Mouse (Mus musculus) midbrain, embryonic 12.5 days (tissue): ENCODE measurements around the gene Plin3. TPM values are rescaled to one million over a fixed set of nuclear protein-coding genes. Genes with fewer than 3 reads are reported as not detected.

Source experiments
- ATAC-seq: fragments of 200-750 bp; cut with Nextera tagmentation; 2 replicates; pipeline ENCODE4 v1.8.0; 2017; ENCODE audit warnings: low read depth, moderate TSS enrichment, moderate library complexity; ENCODE audit not compliant: low FRiP score
- H3K27ac ChIP-seq: fragments of 300-500 bp; sonication (generic); replicated peaks from 2 replicates; pipeline ENCODE4 v1.5.1; 2016; ENCODE audit warnings: mild to moderate bottlenecking
- H3K27me3 ChIP-seq: fragments of 300-500 bp; sonication (generic); 2 replicates; pipeline ENCODE4 v1.6.1; 2016; ENCODE audit warnings: mild to moderate bottlenecking
- H3K36me3 ChIP-seq: fragments of 300-500 bp; sonication (generic); 2 replicates; pipeline ENCODE4 v1.6.1; 2016
- H3K4me1 ChIP-seq: fragments of 300-500 bp; sonication (generic); 2 replicates; pipeline ENCODE4 v1.6.1; 2016
- H3K4me2 ChIP-seq: fragments of 300-500 bp; sonication (generic); replicated peaks from 2 replicates; pipeline ENCODE4 v1.6.1; 2016; ENCODE audit warnings: mild to moderate bottlenecking, moderate library complexity
- H3K4me3 ChIP-seq: fragments of 300-500 bp; sonication (generic); 2 replicates; pipeline ENCODE4 v1.5.1; 2016; ENCODE audit warnings: mild to moderate bottlenecking
- H3K9ac ChIP-seq: fragments of 300-500 bp; sonication (generic); replicated peaks from 2 replicates; pipeline ENCODE4 v1.6.1; 2016; ENCODE audit warnings: mild to moderate bottlenecking, moderate library complexity
- H3K9me3 ChIP-seq: fragments of 300-500 bp; sonication (generic); 2 replicates; pipeline ENCODE4 v1.6.1; 2016; ENCODE audit warnings: mild to moderate bottlenecking
- WGBS: fragments of 180-500 bp; shearing (Covaris S2); methylation state at CpG from one replicate; pipeline ENCODE4 v1.1.7; 2016; 5-methylcytosine and 5-hydroxymethylcytosine counted together
- polyA plus RNA-seq: library from polyadenylated mRNA; unstranded; fragments of >200 nt; fragmentation: Nextera tagmentation; extraction: Ambion mirVana; gene quantifications from 2 replicates; pipeline ENCODE4 v1.2.1, GENCODE M21; 2016

Plin3 gene
- polyA plus RNA-seq, 1 experiment from 2014 or later, result 29.0 TPM

GRCm38 (mm10) chr17:56282802-56283201 is 9.9 kb downstream of the Plin3 start:
- H3K9ac ChIP-seq, result no peak overlapping the region
- no peak overlapping the region for H3K4me3 ChIP-seq
- no peak for ATAC-seq
- no peaks in the 10 kb centered on the region for H3K27me3 ChIP-seq
- H3K9me3 ChIP-seq, result no peaks in the 10 kb centered on the region
- peaks cover 2% of the 10 kb centered on the region for H3K4me1 ChIP-seq
- peaks cover 15% of the 10 kb centered on the region for H3K36me3 ChIP-seq
- H3K27ac ChIP-seq, result no peak overlapping the region
- no peak overlapping the region for H3K4me2 ChIP-seq
- WGBS, result 90% methylated on average over 4 of the region's 4 CpGs

- peaks cover 15% of the 10 kb centered on the region for H3K4me1 ChIP-seq
- H3K27me3 ChIP-seq, result no peaks in the 10 kb centered on the region
- ATAC-seq, result no peak
- no peak overlapping the region for H3K4me3 ChIP-seq
- H3K36me3 ChIP-seq, result peaks cover 15% of the 10 kb centered on the region
- 90% methylated on average over 12 of the region's 12 CpGs for WGBS
- no peak overlapping the region for H3K4me2 ChIP-seq
- no peak overlapping the region for H3K27ac ChIP-seq
- H3K9me3 ChIP-seq, result no peaks in the 10 kb centered on the region
- no peak overlapping the region for H3K9ac ChIP-seq
Observed at GRCm38 (mm10) chr17:56281193-56281592, 11.5 kb downstream of the Plin3 start.

GRCm38 (mm10) chr17:56279481-56280155 is 13.1 kb downstream of the Plin3 start:
- Histone ChIP-seq H3K27ac (no peak overlapping the region), H3K4me3 (no peak overlapping the region), H3K4me2 (no peak overlapping the region), H3K4me1 (peaks cover 18% of the 10 kb centered on the region), H3K9ac (no peak overlapping the region), H3K36me3 (peaks cover 9% of the 10 kb centered on the region; the same call in 1 of the 2 replicates), H3K9me3 (no peaks in the 10 kb centered on the region), H3K27me3 (no peaks in the 10 kb centered on the region)
- WGBS, result 88% methylated on average over 12 of the region's 12 CpGs
- ATAC-seq, result no peak

- no peak overlapping the region for H3K4me3 ChIP-seq
- ATAC-seq, result no peak
- H3K27ac ChIP-seq, result no peak overlapping the region
- no peak overlapping the region for H3K4me2 ChIP-seq
- peaks cover 4% of the 10 kb centered on the region; the same call in 1 of the 2 replicates for H3K36me3 ChIP-seq
- 91% methylated on average over 5 of the region's 5 CpGs for WGBS
- H3K27me3 ChIP-seq, result no peaks in the 10 kb centered on the region
- peaks cover 18% of the 10 kb centered on the region for H3K4me1 ChIP-seq
- no peak overlapping the region for H3K9ac ChIP-seq
- H3K9me3 ChIP-seq, result no peaks in the 10 kb centered on the region
Observed at GRCm38 (mm10) chr17:56278340-56278739, 14.3 kb downstream of the Plin3 start.

- Histone ChIP-seq H3K27me3 (no peaks in the 10 kb centered on the region), H3K27ac (no peak overlapping the region), H3K4me3 (no peak overlapping the region), H3K36me3 (peaks cover 4% of the 10 kb centered on the region; the same call in 1 of the 2 replicates), H3K4me1 (peaks cover 18% of the 10 kb centered on the region), H3K4me2 (peak overlapping the region; percentile 64; the same call in 1 of the 2 replicates), H3K9me3 (no peaks in the 10 kb centered on the region), H3K9ac (no peak overlapping the region)
- 49% methylated on average over 2 of the region's 2 CpGs for WGBS
- ATAC-seq, result no peak
Observed at GRCm38 (mm10) chr17:56277567-56277893, 15.1 kb downstream of the Plin3 start.

GRCm38 (mm10) chr17:56276643-56277566 is 15.8 kb downstream of the Plin3 start, which contains the start of gene Ticam1:
Ticam1 (minus strand) TSS chr17:56276786.
- 7% methylated on average over 19 of the region's 21 CpGs for WGBS
- Histone ChIP-seq H3K4me1 (peaks cover 18% of the 10 kb centered on the region), H3K27ac (peak within 1 kb of the TSS; percentile 63), H3K9ac (peak within 1 kb of the TSS; percentile 54), H3K36me3 (peaks cover 4% of the 10 kb centered on the region; the same call in 1 of the 2 replicates), H3K9me3 (no peaks in the 10 kb centered on the region), H3K4me3 (peak within 1 kb of the TSS; percentile 44), H3K4me2 (peak within 1 kb of the TSS; percentile 64), H3K27me3 (no peaks in the 10 kb centered on the region)
- ATAC-seq, result peak; percentile 87

GRCm38 (mm10) chr17:56275842-56276480 is 16.7 kb downstream of the Plin3 start:
- H3K27me3 ChIP-seq, result no peaks in the 10 kb centered on the region
- H3K4me2 ChIP-seq, result peak overlapping the region; percentile 64
- WGBS, result 28% methylated on average over 5 of the region's 5 CpGs
- H3K9me3 ChIP-seq, result no peaks in the 10 kb centered on the region
- ATAC-seq, result 0 out of 2 replicates have a peak, but pooled peaks have one; percentile 4
- peak overlapping the region; percentile 54; the same call in 1 of the 2 replicates for H3K9ac ChIP-seq
- H3K27ac ChIP-seq, result peak overlapping the region; percentile 63
- H3K36me3 ChIP-seq, result peaks cover under 1% of the 10 kb centered on the region; the same call in 1 of the 2 replicates
- peaks cover 18% of the 10 kb centered on the region for H3K4me1 ChIP-seq
- H3K4me3 ChIP-seq, result peak overlapping the region; percentile 44

- peaks cover 24% of the 10 kb centered on the region for H3K4me1 ChIP-seq
- H3K4me3 ChIP-seq, result no peak overlapping the region
- no peak overlapping the region for H3K27ac ChIP-seq
- no peak overlapping the region for H3K9ac ChIP-seq
- H3K27me3 ChIP-seq, result no peaks in the 10 kb centered on the region
- WGBS, result 84% methylated on average over 5 of the region's 5 CpGs
- no peak overlapping the region for H3K4me2 ChIP-seq
- no peaks in the 10 kb centered on the region for H3K9me3 ChIP-seq
- no peaks in the 10 kb centered on the region for H3K36me3 ChIP-seq
- ATAC-seq, result no peak
Observed at GRCm38 (mm10) chr17:56273986-56274385, 18.7 kb downstream of the Plin3 start.

- Histone ChIP-seq H3K27me3 (no peaks in the 10 kb centered on the region), H3K4me1 (peaks cover 24% of the 10 kb centered on the region), H3K27ac (no peak overlapping the region), H3K4me2 (no peak overlapping the region), H3K4me3 (no peak overlapping the region), H3K9me3 (no peaks in the 10 kb centered on the region), H3K9ac (no peak overlapping the region), H3K36me3 (no peaks in the 10 kb centered on the region)
- 87% methylated on average over 7 of the region's 7 CpGs for WGBS
- ATAC-seq, result no peak
Observed at GRCm38 (mm10) chr17:56273482-56273881, 19.2 kb downstream of the Plin3 start.

GRCm38 (mm10) chr17:56272644-56273043 is 20.0 kb downstream of the Plin3 start:
- Histone ChIP-seq H3K9me3 (no peaks in the 10 kb centered on the region), H3K4me2 (no peak overlapping the region), H3K9ac (no peak overlapping the region), H3K4me3 (no peak overlapping the region), H3K27me3 (no peaks in the 10 kb centered on the region), H3K4me1 (peaks cover 23% of the 10 kb centered on the region), H3K36me3 (no peaks in the 10 kb centered on the region), H3K27ac (no peak overlapping the region)
- no peak for ATAC-seq
- 71% methylated on average over 3 of the region's 3 CpGs for WGBS

GRCm38 (mm10) chr17:56271609-56272253 is 20.9 kb downstream of the Plin3 start:
- H3K9me3 ChIP-seq, result no peaks in the 10 kb centered on the region
- no peak overlapping the region for H3K27ac ChIP-seq
- H3K4me1 ChIP-seq, result peaks cover 15% of the 10 kb centered on the region
- 85% methylated on average over 12 of the region's 12 CpGs for WGBS
- no peaks in the 10 kb centered on the region for H3K27me3 ChIP-seq
- H3K9ac ChIP-seq, result no peak overlapping the region
- no peaks in the 10 kb centered on the region for H3K36me3 ChIP-seq
- H3K4me2 ChIP-seq, result no peak overlapping the region
- ATAC-seq, result no peak
- no peak overlapping the region for H3K4me3 ChIP-seq
